In genomic region chr9:72434876-72435275, GRCm38 (mm10) we compare ENCODE assay signal across 17 mouse cellular contexts. TPM values are rescaled to one million over a fixed set of nuclear protein-coding genes. Genes with fewer than 3 reads are reported as not detected.
DNase-seq lines count a peak whose midpoint lies in the region; ATAC-seq lines count a peak whose summit lies in the region.
"Had no signal": no experiment of that assay in that cellular context is flagged by ENCODE, and none has a peak within 500 bp of the region (broad histone marks: within the 10 kb centered on the region; RNA-seq: fewer than 3 reads in every experiment).

No protein-coding gene starts in this region.

- H3K4me1 ChIP-seq in liver, embryonic 11.5 days (replicated peaks; ENCODE audit: control insufficient read depth, insufficient read depth, low read length): peaks cover 9% of the 10 kb centered on the region
- H3K4me1 ChIP-seq in liver, embryonic 13.5 days (replicated peaks): peaks cover 35% of the 10 kb centered on the region

- H3K9me3 ChIP-seq in liver, embryonic 11.5 days (ENCODE audit: control insufficient read depth, low read length): no peaks in the 10 kb centered on the region
- H3K9me3 ChIP-seq in liver, embryonic 13.5 days (replicated peaks): no peaks in the 10 kb centered on the region
- H3K9me3 ChIP-seq: kidney, embryonic 15.5 days; liver, embryonic 15.5 days; stomach, embryonic 15.5 days had no signal

- H3K4me3 ChIP-seq in liver, embryonic 11.5 days (ENCODE audit: low read depth, low read length): no peak overlapping the region
- H3K4me3 ChIP-seq in liver, embryonic 13.5 days (replicated peaks): no peak overlapping the region
- H3K4me3 ChIP-seq: kidney, embryonic 15.5 days; liver, embryonic 15.5 days; stomach, embryonic 15.5 days had no signal

- 78% methylated on average over 9 of the region's 9 CpGs for WGBS in liver, embryonic 11.5 days
- 82% methylated on average over 9 of the region's 9 CpGs for WGBS in liver, embryonic 13.5 days (ENCODE audit: insufficient replicate concordance)

- DNase-seq in cerebellum, postnatal 10 days: peak; percentile 34 to 42
- DNase-seq in cerebellum, postnatal 25 days: no peak
- no peak for DNase-seq in liver, embryonic 11.5 days (ENCODE audit: low spot score)
- no peak for DNase-seq in liver
- peak; percentile 34 for DNase-seq in embryo, embryonic 11 days
- no peak for DNase-seq in liver, embryonic 13.5 days
- no peak for DNase-seq in layer of hippocampus, postnatal 10 days (ENCODE audit: low spot score in 2 of 2)
- DNase-seq in right cerebral cortex, postnatal 25 days: no peak
- DNase-seq: adrenal gland, postnatal 36 days; midbrain, embryonic 14.5 days; retina, postnatal 1 day; spleen, adult 18-20 months; thymus, postnatal 36 days had no signal

- H3K36me3 ChIP-seq in liver, embryonic 11.5 days (ENCODE audit: control insufficient read depth, insufficient read depth, low read length): no peaks in the 10 kb centered on the region
- no peaks in the 10 kb centered on the region for H3K36me3 ChIP-seq in liver, embryonic 13.5 days
- H3K36me3 ChIP-seq: kidney, embryonic 15.5 days; liver, embryonic 15.5 days; stomach, embryonic 15.5 days had no signal

- no peak overlapping the region for H3K9ac ChIP-seq in liver, embryonic 11.5 days (ENCODE audit: low read depth, low read length)
- peak overlapping the region; percentile 13; the same call in 1 of the 2 replicates for H3K9ac ChIP-seq in liver, embryonic 13.5 days
- H3K9ac ChIP-seq: kidney, embryonic 15.5 days; liver, embryonic 15.5 days; stomach, embryonic 15.5 days had no signal

- peak overlapping the region; percentile 11; the same call in 1 of the 2 replicates for H3K4me2 ChIP-seq in liver, embryonic 11.5 days
- H3K4me2 ChIP-seq in liver, embryonic 13.5 days: peak overlapping the region; percentile 34
- H3K4me2 ChIP-seq: kidney, embryonic 15.5 days; stomach, embryonic 15.5 days had no signal

- no peak for ATAC-seq in liver, embryonic 11.5 days (replicated peaks; ENCODE audit: low FRiP score)
- ATAC-seq in liver, embryonic 13.5 days (ENCODE audit: low read depth): no peak
- ATAC-seq: inflammation-experienced regulatory T-cells, adult 6 months had no signal

- no peaks in the 10 kb centered on the region for H3K27me3 ChIP-seq in liver, embryonic 11.5 days (replicated peaks; ENCODE audit: control insufficient read depth, insufficient read depth, low read length)
- 0 out of 2 replicates have a peak, but pooled peaks cover 3% of the 10 kb centered on the region for H3K27me3 ChIP-seq in liver, embryonic 13.5 days
- H3K27me3 ChIP-seq: liver, embryonic 15.5 days; stomach, embryonic 15.5 days had no signal

- H3K27ac ChIP-seq in liver, embryonic 11.5 days (ENCODE audit: low read depth, low read length): no peak overlapping the region
- peak overlapping the region; percentile 29; the same call in 1 of the 2 replicates for H3K27ac ChIP-seq in liver, embryonic 13.5 days
- H3K27ac ChIP-seq: kidney, embryonic 15.5 days; liver, embryonic 15.5 days; stomach, embryonic 15.5 days had no signal

RNA-seq across cellular contexts. Expression of gene Mns1, which starts 2.9 kb away (rescaled TPM):
- 133 and 139 TPM in 2 replicates for polyA plus RNA-seq in liver, embryonic 11.5 days (2014; fragmentation: Nextera tagmentation; extraction: Ambion mirVana)
- 101 and 144 TPM in 2 replicates for polyA plus RNA-seq in liver, embryonic 13.5 days (2015; fragmentation: Nextera tagmentation; extraction: Ambion mirVana)
- 1 to 10 TPM; 2.9 TPM for total RNA-seq in layer of hippocampus, postnatal 10 days (2021)

RNA-seq across cellular contexts. Expression of gene Tex9, which starts 57.1 kb away (rescaled TPM):
- polyA plus RNA-seq in liver, embryonic 11.5 days (2014; fragmentation: Nextera tagmentation; extraction: Ambion mirVana): 17.9 and 19.1 TPM in 2 replicates
- 6.2 and 8.1 TPM in 2 replicates for polyA plus RNA-seq in liver, embryonic 13.5 days (2015; fragmentation: Nextera tagmentation; extraction: Ambion mirVana)
- total RNA-seq in layer of hippocampus, postnatal 10 days (2021): 10 to 100 TPM; 11.2 to 13.1 TPM

Comparison
In these comparisons a context has a peak if more than half of its experiments do, and no peak if none do; other contexts are left out.
1. DNase-seq: peak in cerebellum, postnatal 10 days (2 of 2) and embryo, embryonic 11 days (single experiment); none in cerebellum, postnatal 25 days (0 of 2), liver, embryonic 11.5 days (single experiment), liver (single experiment), liver, embryonic 13.5 days (single experiment), layer of hippocampus, postnatal 10 days (0 of 2) and right cerebral cortex, postnatal 25 days (single experiment).